Mouse (Mus musculus): ENCODE measurements around the gene Tnfsf9.

DNA sequence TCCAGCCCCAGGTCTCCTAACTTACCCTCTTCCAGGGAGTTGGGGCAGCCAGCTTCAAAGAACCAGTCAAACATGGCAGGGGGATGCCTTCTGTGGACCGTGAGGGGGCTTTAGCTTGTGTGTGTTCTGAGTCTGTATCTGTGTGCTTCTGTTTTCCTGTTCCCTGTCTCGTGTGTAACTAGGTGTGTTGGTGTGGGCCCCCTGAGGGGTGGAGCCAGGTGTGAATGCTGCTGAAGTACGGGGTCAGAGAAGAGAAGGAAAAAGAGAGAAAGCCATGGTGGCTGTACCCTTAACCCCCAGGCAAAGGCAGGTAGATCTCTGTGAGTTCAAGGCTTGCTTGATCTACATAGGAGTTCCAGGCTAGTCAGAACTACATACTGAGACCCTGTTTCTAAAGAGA is 28.2 kb upstream of the Tnfsf9 start:
- TF ChIP-seq POLR2A (IDR thresholded peaks at IDR 0.05; ENCODE audit: borderline replicate concordance, extremely low read depth, low read depth, low read length) (no peak), CTCF (IDR thresholded peaks at IDR 0.05; ENCODE audit: insufficient read depth, low read length) (no peak)
